Mouse (Mus musculus) left cerebral cortex, postnatal 10 days (tissue): ENCODE data around the gene Krt222. TPM values are rescaled to one million over a fixed set of nuclear protein-coding genes. Genes with fewer than 3 reads are reported as not detected.
A peak's percentile ranks its signal among the peaks of the same experiment; 100 is the strongest.

Experiments used
- DNase-seq, 2 experiments: peaks; one replicate each; pipeline ENCODE4 v3.0.0; 2021 to 2022; ENCODE audit warnings: low spot score in 2 of 2, mixed read lengths in 1 of 2; ENCODE audit errors: extremely low spot score in 1 of 2
- intact Hi-C: fragments of 180-260 bp; cut with DNase I; formaldehyde crosslinking; loops from one replicate; pipeline ENCODE4 v1.15.1; 2025
- total RNA-seq, 2 experiments: library from RNA; stranded (reverse); gene quantifications; 2 replicates each; pipeline ENCODE4 v1.2.3; 2021

Krt222 gene
- 10 to 100 TPM; 31.1 to 31.2 TPM for total RNA-seq

DNA sequence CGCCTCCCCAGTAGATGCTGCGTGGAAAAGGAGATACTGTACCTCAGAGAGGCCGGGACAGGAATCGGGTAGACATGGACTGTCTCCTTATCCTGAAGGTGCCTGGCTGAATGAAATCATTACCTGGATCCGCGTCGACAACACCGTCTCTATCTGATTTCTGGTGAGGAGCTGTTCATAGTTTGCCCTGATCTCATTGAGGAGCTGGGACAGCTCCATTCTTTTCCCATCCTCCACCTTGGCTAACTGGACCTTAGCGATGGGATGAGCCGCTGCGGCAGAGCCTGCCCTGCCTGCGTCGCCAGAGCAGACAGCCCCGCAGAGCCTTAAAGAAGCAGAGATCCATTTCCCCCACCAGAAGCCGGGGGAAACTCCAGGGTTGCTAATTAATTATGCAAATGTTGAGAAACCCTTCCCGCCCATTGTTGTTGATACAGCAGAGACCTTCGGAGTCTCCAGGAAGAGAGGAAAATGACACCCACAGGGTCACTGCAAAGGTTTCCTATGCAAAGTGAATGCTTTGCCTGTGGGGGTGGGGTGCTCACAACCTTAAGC is at the start of gene Krt222:
TSS of gene Krt222 (minus strand) at position 266 of the 555 bp plus-strand sequence.
- peak; percentile 20 to 59 for DNase-seq
- intact Hi-C loops, result no loop called here

DNA sequence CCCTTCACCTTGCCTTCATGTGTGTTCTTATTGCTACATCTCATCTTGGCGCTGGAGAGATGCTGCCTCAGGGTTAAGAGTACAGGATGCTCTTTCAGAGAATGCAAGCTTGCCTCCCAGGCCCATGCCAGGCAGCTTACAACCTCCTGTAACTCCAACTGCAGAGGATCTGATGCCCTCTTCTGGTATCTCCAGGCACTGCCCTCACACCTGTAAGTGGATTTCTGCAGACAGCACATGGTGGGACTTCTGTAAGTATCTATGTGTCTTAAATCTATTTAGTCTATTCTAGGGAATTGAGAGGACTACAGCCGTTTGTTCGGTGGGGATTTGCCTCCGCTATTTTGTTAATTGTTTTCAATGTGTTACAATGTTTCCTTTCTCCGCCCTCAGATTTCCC is 49.0 kb upstream of the Krt222 start:
- intact Hi-C loops, result loop anchor here (5.0 kb wide), 2 partner anchors 46 to 106 kb away; no protein-coding TSS in a partner anchor
- peak; percentile 14 to 53 for DNase-seq

DNA sequence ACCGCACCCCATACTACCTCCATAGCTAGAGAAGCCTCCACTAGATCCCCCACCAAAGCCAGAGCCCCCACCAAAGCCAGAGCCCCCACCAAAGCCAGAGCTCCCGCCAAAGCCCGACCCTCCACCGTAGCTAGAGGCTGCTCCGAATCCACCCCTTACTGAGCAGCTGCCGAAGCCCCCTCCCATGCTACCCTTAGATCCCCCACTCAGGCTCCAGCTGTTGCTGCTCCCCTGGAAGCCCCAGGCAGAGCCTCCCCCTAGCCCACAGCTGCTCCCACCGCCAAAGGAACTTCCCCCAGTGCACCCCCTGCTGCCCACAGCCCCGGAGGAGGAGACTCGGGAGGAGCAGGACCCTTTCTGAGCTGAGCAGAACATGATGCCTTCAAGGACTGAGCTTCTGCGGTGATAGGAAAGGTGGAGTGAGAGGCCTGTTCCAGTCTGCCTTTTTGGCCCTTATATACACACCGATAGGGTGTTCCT is 41.0 kb upstream of the Krt222 start, which contains the start of gene Krt24:
TSS of gene Krt24 (minus strand) at position 430 of the 480 bp plus-strand sequence.
- DNase-seq, result no peak
- intact Hi-C loops, result no loop called here

DNA sequence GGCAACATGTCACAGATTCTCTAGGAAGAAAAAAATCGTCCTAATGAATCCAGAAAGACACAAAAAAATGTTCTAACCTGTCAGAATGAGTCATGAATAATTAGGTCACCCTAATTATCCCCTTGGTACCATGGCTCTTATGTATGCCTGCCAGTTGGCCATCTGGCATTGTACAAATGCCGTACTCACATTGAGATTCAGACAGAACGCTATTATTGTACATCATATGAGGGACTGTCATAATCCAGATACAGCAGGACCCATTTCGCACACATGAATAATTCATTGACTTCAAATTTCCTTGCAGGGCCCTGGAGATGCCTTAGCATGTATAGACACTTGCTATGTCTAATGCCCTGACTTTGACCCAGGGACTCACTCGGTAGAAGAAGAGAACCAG is 40.1 kb upstream of the Krt222 start:
- intact Hi-C loops, result no loop called here
- DNase-seq, result no peak

DNA sequence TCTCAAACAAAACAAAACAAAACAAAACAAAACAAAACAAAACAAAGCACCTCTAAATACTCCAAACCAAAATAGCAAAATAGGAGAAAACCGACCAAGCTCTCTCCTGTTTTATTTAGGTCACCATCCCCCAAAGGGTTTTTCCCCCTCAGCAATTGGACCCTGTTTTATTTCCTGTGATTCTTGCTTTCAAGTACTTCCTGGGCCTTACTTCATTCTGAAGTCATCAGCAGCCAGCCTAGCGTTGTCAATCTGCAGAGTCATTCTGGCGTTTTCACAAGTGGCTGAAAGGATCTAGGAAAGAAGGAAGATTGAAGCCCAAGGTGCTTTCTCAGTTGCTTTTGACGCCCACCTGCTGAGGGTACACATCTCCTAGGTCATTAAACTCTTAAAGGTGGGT is 39.4 kb upstream of the Krt222 start:
- intact Hi-C loops, result no loop called here
- no peak for DNase-seq

DNA sequence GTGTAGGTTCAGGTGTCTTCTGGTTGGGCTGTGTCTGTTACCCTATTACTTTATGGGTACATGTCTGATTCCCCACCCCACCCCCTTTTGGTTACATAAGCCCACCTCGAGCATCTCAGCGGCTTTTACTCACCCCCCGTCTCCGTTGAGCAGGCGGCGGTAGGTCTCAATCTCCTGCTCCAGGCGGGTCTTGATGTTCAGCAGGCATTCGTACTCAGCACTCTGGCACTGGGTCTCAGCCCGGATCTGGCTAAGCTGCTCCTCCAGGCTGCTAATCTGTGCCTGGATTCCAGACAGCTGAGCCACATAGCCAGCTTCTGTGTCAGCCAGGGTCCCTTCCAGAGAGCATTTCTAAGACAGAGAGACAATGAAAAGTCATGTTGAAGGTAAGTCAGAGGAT is 37.2 kb upstream of the Krt222 start:
- no peak for DNase-seq
- intact Hi-C loops, result no loop called here

DNA sequence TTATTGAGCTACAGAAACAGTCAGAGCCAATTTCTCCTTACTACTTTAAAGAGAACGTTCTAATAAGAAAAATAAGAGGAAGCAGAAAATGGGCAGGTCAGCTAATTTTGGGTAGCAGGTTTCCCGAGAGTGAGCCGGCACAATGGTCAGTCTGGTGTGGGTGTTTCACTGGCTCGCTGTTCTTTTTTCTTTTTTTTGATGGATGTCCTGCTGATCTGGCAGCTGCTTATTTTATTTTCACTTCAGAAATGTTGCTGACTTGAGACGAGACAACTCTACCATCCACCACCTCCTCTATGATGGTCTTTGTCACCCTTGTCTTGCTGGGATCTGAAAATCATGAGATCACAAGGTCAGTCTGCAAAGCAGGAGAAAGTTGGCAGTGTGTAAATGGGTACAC is 36.1 kb upstream of the Krt222 start:
- intact Hi-C loops, result no loop called here
- no peak for DNase-seq

DNA sequence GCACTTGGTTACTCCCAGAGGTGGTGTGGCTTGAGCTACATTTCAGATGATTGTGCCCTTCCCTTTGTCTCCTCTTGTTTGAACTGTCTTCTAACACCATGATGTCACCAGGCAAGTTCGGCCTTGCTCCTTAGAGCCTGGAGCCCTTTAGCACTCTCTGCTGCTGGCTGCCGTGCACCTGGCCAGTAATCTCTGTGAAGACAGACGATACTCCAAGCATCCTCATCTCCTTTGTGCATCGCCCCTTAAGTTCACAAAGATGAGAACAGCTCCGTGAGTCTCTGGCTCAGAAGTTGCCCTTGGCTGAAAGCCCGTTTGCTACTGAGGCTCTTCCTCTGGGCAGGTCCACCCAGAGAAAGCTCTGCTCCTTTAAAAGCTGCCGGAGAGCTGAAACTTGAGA is 32.9 kb upstream of the Krt222 start:
- intact Hi-C loops, result no loop called here
- peak in 1 of 2 experiments; percentile 36 for DNase-seq

DNA sequence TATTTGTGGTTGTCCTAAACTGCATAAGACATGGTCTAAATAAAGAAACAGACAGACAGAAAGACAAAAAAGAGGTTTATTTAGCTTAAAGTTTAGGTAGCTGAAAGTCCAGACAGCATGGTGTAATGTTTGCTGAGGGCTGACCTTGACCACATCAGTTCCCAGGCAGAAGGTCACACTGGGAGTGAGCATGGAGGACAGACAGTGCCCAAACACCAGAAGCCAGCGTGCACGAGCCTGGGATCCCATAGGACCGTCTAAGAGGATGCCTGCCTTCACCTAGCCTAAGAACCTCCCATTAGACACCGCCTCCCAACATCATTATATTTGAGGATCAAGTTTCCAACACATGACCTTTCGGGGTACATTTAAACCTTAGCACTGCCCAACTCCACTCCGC is 31.7 kb upstream of the Krt222 start:
- DNase-seq, result no peak
- intact Hi-C loops, result no loop called here

DNA sequence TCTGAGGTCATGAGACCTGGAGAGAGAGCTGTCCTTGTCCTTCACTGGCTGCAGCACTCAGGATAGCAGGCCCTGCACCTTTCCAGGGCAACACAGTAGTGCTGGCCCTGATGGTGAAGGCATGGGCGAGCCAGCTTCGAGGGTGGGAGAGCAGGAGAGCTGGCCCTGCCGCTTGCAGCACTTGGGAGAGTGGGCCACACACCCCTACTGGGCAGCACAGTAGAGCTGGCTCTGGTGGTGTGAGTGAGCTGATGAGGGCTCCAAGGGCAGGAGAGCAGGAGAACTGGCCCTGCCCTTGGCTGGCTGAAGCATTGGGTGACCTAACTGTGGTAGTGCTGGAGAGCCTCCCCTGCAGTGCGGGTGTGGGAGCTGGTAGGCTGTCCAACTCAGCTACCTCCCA is 28.8 kb upstream of the Krt222 start:
- intact Hi-C loops, result no loop called here
- DNase-seq, result no peak

DNA sequence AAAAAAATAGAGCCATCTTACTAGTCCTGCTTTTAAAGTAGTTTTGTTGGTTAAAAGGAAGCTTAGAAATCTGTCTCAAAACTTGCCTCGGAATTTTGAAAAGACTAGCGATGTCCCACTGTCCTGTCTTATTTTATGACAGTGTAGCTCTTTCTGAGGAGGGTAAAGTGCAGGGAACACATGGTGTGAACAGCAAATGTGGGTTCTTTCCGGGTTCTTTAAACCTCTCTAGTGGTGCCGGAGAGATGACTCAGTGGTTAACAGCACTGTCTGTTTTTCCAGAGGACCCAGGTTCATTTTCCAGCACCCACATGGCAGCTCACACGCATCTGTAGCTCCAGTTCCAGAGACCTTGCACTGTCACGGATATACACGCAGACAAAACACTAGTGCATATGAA is 25.3 kb upstream of the Krt222 start:
- intact Hi-C loops, result no loop called here
- DNase-seq, result no peak

DNA sequence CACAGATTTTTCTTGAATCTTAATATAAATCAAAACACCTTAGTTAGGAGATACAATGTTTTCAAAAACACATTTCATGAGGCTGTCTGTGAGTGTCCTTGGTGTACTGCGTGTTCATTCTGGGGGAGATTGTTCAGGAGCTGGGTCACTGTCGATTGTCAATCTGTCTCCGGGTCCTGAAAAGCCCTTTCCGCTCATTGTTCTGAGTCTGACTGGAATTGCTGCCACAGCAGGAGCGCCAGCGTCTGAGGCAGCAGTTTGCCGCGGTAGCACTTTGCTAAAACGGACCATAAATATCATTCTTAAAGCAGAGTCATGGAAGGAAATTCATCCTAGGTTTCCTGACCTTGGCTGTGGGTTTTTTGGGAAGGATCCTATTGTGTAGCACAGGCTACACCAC is 21.9 kb upstream of the Krt222 start:
- DNase-seq, result peak in 1 of 2 experiments; percentile 43

DNA sequence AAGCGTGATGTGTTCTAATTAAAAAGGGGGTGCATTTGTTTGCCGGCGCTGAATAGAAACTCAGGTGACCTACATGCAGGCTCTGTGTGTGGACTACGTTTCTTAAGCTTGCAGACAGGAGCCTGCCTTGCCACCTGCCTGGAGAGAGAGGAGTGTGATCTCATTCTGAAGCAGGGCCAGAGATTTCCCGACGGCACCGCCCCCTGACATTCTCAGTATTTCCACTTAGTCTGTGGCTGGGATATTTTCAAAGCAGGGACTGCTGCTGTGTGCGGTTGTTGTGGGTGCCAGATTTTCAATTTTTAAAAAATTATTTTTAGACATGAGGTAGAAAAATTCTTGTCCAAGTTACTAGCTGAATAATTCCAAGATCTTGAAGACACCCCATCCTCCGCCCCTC is 21.3 kb upstream of the Krt222 start:
- intact Hi-C loops, result no loop called here
- DNase-seq, result peak; percentile 61 to 65

More for the DNA sequence above, 21.9 kb upstream of the Krt222 start:
- intact Hi-C loops, result no loop called here

DNA sequence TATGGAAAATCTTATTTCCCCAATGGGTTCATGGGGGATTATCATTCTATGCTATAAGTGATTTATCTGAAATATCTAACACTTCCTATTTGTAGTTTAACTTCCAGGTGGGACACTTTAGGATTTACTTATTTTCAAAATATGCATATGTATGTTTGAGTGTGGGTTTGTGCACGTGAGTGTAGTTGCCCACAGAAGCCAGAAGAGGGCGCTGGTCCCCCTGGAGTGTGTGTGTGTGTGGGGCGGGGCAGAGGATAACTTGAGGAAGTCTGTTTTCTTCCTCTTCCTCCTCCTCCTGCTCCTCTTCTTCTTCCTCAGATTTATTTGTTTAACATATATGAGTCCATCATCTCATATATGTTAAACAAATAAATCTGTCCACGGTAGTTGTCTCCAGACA is 12.3 kb upstream of the Krt222 start:
- intact Hi-C loops, result no loop called here
- DNase-seq, result no peak

DNA sequence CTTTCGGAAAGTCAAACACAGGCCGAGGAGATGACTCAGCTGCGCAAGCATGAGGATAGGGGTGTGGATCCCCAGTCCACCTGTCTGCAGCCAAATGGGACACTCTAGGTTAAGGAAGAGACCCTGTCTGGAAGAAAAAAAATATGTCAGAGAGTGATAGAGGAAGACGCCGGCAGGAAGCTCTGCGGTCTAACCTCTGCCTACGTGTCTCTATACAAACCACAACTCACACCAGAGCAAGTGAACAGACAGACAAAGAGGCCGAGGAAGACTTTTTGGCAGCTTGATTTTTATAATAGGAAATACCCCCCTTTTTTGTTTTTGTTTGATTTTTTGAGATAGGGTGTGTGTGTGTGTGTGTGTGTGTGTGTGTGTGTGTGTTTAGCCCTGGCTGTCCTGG is 11.4 kb upstream of the Krt222 start:
- intact Hi-C loops, result no loop called here
- DNase-seq, result no peak

DNA sequence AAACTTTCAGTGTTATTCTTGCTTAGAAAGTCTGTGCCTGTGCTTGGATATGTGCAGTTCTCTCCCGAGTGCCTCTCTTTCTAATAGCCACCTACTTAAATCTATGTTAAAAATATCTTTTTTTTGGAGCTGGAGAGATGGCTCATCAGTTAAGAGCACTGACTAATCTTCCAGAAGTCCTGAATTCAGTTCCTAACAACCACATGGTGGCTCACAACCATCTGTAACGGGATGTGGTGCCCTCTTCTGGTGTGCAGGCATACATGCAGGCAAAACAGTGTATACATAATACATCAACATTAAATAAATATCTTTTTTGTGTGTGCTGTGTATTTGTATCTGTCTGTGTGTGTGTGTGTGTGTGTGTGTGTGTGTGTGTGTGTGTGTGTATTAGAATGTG is 10.0 kb upstream of the Krt222 start:
- DNase-seq, result no peak
- intact Hi-C loops, result no loop called here

DNA sequence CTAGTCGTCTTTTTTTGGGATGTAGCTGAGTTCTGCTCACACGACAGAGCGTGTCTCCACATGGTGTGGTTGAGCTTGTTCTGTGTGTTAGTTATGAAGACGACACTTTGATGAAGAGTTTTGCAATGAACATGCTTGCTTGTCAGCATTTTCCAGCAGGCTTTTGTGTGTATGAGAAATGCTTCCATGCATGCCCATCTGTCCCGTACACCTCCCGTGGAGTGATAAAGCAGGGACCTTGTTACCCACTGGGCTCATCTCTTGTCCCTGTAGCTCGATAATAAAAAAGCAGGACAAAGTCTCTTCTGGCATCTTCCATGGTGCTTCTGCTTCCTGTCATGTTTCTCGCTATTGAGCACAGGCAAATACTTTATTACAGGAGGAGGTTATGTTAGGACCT is 8.8 kb upstream of the Krt222 start:
- intact Hi-C loops, result no loop called here

DNA sequence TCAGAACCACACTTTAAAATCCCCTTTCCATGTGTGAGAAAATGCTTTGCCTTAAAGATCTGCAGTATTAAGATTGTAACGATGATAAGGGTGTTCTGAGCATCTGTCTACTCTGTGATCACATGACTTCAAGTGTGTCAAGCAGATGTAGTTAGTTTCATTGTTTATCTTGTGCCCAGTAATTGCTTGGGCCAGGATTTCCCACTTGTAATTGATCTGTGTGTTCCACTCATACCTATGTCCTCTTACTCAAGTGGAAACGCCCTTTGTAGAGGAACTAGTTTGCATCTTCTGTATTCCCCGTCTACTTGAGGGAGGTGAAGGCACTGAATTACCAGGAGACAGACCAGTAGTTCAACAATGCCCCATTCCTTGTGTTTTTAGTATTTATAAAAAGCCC is 6.8 kb upstream of the Krt222 start:
- intact Hi-C loops, result no loop called here
- DNase-seq, result no peak

More for the DNA sequence above, 8.8 kb upstream of the Krt222 start:
- no peak for DNase-seq

DNA sequence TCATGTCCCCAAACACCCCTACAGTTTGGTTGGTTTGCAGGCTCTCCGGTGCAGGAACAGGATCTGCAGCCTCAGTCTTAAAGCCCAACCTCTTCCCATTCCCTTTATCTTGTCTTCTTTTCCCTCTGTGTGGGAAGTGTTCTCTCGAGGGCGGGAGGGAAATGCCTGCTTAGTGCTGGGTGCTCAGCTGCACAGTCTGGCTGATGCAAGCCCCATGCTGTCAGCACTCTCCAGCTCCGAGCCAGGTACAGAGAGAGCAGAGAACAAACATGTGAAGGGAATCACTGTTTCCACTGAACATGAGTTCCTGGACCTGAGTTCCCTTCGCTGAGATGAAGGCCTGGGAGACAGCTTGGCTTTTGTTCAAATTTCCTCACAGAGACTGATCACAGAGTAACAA is 6.4 kb upstream of the Krt222 start:
- DNase-seq, result no peak
- intact Hi-C loops, result no loop called here

DNA sequence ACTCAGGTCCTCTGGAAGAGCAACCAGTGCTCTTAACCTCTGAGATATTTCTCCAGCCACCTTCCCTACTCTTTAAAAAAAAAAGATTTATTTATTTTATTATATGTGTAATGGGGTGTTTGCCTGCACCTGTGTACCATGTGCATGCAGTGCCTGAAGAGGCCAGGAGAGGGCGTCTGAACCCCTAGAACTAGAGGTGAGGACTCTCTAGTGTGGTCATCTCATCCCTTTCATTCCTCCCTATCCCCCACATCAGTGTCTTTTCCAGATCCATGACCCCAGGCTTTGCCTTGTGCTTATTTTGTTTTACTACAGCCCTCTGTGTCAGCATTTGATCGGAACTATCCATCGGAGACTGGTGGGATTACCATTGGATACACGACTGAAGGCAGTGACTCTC is 5.2 kb upstream of the Krt222 start:
- DNase-seq, result no peak
- intact Hi-C loops, result loop anchor here (5.0 kb wide), 1 partner anchor 43 kb away; no protein-coding TSS in a partner anchor

DNA sequence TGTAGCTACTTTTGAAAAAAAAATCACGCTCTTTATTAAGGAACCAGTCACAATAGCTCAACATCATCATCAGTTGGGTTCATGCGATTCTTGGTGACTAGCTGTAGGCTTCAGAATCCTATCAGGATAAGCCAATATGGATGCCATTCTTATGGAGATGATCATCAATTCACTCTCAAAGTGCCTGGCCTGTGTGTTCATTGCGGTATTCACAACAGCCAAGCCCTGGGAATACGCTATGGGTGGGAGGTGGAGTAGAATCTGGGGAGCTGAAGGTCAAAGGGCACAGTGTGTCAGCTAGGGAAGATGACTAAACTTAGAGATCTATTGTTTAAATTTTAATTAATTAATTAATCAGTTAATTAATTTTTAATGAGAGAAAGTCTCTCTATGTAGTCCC is 4.0 kb upstream of the Krt222 start:
- DNase-seq, result no peak
- intact Hi-C loops, result loop anchor here (5.0 kb wide), 1 partner anchor 44 kb away; no protein-coding TSS in a partner anchor
